Mouse (Mus musculus) bone marrow, adult 2 months (tissue): ENCODE measurements around the gene Kctd10.

Source experiments
- CTCF ChIP-seq: fragments of 200-500 bp; IDR thresholded peaks from 2 replicates; pipeline ENCODE4 v1.5.1; 2011; ENCODE audit warnings: low read length, control low read depth; ENCODE audit not compliant: control insufficient read depth, insufficient read depth
- POLR2A ChIP-seq: fragments of 200-500 bp; IDR thresholded peaks from 2 replicates; pipeline ENCODE4 v1.6.1; 2011; ENCODE audit warnings: low read depth, mild to moderate bottlenecking, control low read depth, low read length, borderline replicate concordance; ENCODE audit not compliant: control insufficient read depth

DNA sequence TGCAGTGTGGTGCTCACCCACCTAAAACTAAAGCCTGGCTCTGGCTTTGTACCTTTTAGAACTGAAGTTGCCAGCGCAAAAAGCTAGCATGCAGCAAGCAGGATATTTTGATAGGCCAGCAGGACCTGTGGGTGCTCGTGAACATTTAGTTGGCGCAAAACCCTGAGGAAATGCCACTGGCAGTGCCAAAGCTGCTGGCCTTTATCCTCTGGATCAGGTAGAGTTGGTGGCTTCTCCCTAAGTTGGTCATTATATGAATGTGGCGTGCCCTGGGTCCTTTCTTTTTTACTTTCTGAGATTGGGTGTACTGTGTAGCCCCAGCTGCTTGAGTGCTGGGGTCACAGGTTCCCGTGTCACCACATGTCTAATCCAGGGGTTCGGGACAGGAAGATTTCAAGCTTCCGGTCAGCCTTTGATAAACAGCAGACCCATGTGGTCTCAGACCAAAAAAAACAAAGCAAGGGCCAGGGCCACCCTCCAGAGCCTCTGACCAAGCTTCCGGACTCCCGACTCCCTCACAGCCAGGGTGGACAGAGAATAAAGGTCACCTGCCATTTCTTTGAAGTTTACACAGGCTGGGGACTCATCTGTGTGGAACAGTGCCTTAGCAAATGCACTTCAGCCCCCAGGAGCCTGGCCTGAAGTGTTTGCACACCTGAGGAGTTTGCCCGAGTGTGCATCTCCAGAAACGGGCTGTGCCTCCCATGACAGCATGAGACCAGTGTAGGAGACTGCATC lies 41.4 kb upstream of the Kctd10 start:
- TF ChIP-seq POLR2A = no peak
- no peak for TF ChIP-seq CTCF
